Mouse (Mus musculus): ENCODE results near the gene Zfp316. TPM values are rescaled to one million over a fixed set of nuclear protein-coding genes. Genes with fewer than 3 reads are reported as not detected.

The Zfp316 gene
- total RNA-seq (2021), result 1 to 10 TPM; 3.2 to 3.6 TPM
- long read RNA-seq, experiment 1, result 0 reads
- long read RNA-seq, experiment 2, full-length matches to known transcripts, result 1 of 3 reads
- long read RNA-seq, experiment 2, partial matches to known transcripts, result 0 of 3 reads
- long read RNA-seq, experiment 2, other reads (novel, unspliced or antisense), result 2 of 3 reads

DNA sequence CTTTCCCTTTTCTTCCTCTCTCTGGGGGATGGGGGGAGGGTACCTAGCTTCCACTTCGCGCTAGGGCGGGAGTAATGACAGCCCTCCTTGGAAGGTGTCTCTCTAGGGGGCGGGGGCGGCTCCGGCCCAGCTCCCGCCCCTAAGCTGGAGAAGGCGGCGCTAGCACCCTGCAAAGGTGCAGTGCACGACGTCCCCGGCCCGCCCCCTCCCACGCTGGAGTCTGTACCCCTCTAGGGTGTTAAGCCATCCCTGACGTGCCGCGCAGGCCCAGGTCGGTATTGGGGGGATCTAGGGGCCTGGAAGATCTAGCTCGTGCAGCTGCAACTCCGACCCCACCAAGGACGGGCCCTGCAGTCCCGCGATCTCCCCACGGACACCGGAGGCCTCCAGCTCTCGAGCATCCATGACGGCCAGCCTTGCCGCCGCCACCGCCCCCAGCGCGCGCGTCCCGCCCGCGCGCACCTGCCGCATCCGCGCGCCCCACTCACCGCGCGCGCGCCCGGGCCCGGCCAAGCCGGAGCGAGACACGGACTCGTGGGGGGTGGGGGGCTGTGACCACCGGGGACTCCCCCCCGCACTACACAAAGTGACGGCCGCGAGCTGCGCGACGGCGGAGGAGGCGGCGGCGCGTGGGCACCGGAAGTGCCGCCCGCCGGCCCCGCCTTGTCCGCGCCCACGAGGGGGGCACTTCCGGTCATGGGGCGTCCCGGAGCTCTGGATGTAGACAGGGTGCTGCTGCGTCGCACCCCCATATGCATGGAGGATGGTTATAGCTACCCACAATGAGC lies at the start of gene Zfp316:
Zfp316 (minus strand) TSS at position 660 of the 788 bp plus-strand sequence.
- intact Hi-C loops (cut with DNase I), result loop anchor here (1.0 kb wide), 1 partner anchor 35 kb away; no protein-coding TSS in a partner anchor
- H3K27ac ChIP-seq, result peak within 1 kb of the TSS; percentile 87
- DNase-seq, result peak; percentile 84
- no peak for TF ChIP-seq CTCF (IDR thresholded peaks at IDR 0.05)
- peak within 1 kb of the TSS; percentile 95 for H3K4me3 ChIP-seq

DNA sequence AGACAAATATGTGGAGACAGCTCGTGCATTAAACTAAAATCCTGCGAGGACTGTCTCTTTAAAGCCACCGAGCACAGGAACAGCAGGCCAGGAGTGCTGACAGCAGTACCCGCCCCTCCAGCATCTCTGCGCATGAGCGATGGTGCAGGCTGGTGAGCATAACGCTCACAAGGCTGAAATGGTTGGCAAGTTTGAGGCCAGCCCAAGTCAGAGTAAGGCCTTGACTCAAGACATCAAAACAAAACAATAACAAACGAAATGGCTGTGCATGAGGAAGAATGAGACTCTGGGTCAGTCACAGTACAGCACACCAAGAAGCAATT lies 47.4 kb upstream of the Zfp316 start:
- intact Hi-C loops (cut with DNase I), result no loop called here
- TF ChIP-seq CTCF (IDR thresholded peaks at IDR 0.05), result no peak
- Histone ChIP-seq H3K27ac (no peak overlapping the region), H3K4me3 (no peak overlapping the region)
- DNase-seq, result no peak

DNA sequence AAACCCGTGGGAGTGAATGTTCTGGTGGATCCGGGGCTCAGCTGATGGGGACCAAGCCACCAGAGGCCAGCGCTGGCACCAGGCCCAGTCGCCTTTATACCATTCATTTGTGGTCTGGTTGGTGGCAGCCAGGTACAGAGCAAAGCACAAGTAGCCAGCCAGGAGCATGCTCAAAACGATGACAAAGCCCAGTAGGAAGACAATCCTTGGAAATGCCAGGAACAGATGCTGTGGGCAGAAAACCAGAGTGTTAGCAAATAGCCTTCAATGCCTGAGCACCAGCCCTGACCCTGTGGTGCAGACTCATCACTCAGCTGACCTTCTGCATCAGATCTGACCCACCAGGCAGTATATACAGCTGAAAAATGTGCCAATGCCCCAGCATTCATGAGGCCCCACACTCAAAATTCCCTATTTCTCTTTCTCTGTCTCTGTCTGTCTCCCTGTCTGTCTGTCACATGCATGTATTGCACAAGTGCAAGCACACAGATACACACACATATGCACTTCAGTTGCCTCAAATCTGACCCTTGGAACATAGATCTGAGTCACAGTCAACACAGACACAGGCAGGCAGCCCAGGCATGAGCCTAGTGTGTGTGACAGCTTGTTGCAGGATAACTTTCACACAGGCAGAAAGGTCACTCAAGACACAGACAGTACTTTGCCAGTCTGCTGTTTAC lies 46.9 kb upstream of the Zfp316 start:
- no peak for TF ChIP-seq CTCF (IDR thresholded peaks at IDR 0.05)
- intact Hi-C loops (cut with DNase I), result no loop called here
- H3K4me3 ChIP-seq, result no peak overlapping the region
- no peak overlapping the region for H3K27ac ChIP-seq
- no peak for DNase-seq

DNA sequence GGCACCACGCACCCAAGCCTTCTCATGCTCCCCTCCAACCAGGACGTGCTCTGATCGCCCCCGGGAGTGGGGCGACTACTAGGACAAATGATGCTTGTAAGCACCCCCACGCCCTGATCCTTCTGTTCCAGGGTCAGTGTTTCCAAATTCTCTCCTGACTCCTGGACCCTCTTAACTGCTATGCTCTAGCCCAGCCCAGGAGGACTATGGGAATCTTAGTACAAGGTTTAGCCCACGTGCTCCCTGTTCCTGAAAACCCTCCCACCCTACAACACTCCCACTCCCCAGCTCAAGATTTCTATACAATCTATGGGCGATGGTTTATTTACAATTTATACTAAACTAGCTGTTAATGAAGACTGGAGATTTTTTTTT lies 45.7 kb upstream of the Zfp316 start:
- intact Hi-C loops (cut with DNase I), result no loop called here
- TF ChIP-seq CTCF (IDR thresholded peaks at IDR 0.05), result no peak
- Histone ChIP-seq H3K27ac (peak overlapping the region; percentile 93), H3K4me3 (peak overlapping the region; percentile 98)
- DNase-seq, result no peak

DNA sequence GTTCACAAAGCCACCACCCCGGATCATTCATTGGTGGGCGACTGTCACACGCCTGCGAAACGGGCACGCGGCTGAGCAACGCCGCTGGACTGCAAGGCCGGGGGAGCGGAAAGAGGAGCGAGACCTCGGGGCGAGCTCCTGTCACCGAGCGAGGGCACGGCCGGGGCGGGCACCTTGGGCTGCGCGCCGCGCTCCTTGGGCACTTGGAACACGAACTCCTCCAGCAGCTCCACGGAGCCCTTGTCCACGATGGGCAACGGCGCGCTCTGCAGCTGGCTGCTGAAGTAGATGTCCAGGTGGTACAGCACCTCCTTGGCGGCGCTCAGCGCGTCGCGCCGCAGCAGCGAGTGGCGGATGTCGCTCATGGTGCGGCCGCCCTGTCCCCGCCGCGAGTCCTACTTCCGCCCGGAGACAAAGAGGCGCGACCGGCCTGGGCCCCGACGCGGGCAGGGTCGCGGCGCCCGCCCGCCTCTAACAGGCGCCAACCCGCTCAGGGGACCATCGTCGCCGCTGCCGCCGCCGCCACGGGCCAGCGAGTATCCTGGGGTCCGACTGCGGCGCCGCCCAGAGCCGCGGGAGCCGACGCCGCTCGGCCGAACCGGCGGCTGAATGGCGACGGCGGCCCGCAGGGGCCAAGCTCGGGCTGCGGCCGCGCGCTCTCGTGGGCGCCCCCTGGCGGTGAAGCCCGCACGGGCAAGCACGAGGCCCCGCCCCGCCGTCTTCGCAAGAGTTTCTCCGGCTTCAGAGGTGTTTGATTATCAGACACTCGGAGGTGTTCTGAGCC lies 45.1 kb upstream of the Zfp316 start, which contains the start of gene E130309D02Rik:
E130309D02Rik (minus strand) TSS at position 631 of the 784 bp plus-strand sequence.
- peak within 1 kb of the TSS; percentile 98 for H3K4me3 ChIP-seq
- intact Hi-C loops (cut with DNase I), result no loop called here
- peak within 1 kb of the TSS; percentile 93 for H3K27ac ChIP-seq
- no peak; the same call in 1 of the 2 replicates for TF ChIP-seq CTCF (IDR thresholded peaks at IDR 0.05)
- peak; percentile 94 for DNase-seq

DNA sequence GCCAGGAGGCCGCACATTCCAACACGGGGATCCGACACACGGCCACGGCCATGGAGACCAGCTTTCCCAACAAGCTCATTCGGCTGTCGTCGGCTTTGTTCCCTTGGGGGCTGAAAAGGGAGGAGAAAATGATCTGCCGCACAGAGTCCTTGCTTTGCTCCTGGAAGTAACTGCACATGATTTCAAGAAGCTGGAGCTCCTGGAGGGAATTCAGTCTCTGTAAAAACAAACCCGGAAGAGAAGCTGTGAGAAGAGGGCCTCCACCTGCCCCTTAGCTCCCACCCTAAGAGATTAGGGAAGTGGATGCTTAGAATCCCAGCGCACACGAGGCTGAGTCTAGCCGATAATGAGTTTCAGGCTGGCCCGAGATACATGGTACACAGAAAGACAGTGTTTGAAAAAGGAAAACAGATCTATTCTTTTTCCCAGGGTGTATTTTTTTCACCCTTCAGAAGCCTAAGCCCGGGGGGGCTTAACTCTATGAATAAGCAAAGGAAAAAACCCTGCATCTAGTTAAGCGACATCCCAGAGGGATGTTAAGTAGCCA lies 44.4 kb upstream of the Zfp316 start:
- peak overlapping the region; percentile 93 for H3K27ac ChIP-seq
- H3K4me3 ChIP-seq, result peak overlapping the region; percentile 98
- intact Hi-C loops (cut with DNase I), result no loop called here
- no peak for TF ChIP-seq CTCF (IDR thresholded peaks at IDR 0.05)
- DNase-seq, result no peak

DNA sequence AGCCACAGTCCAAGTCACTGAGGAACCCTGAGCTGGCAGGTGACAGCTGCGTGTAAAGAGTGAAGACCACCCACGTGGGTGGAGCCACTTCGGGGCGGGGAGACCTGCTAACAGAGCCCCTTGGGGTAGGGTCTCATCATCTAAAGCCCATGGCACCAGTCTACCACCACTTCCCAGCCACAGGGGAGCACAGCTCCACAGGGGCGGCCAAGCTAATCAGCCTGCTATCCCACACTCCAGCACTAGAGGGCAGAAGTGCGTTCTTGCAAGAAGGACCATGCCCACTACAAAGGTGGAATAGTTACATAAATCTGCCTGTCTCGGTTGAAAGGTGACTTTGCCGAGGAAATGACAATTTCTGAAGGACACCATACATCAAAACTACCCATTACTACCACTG lies 42.1 kb upstream of the Zfp316 start:
- no peak overlapping the region for H3K27ac ChIP-seq
- intact Hi-C loops (cut with DNase I), result no loop called here
- peak; percentile 85 for DNase-seq
- peak; percentile 90 for TF ChIP-seq CTCF (IDR thresholded peaks at IDR 0.05)
- H3K4me3 ChIP-seq, result no peak overlapping the region

DNA sequence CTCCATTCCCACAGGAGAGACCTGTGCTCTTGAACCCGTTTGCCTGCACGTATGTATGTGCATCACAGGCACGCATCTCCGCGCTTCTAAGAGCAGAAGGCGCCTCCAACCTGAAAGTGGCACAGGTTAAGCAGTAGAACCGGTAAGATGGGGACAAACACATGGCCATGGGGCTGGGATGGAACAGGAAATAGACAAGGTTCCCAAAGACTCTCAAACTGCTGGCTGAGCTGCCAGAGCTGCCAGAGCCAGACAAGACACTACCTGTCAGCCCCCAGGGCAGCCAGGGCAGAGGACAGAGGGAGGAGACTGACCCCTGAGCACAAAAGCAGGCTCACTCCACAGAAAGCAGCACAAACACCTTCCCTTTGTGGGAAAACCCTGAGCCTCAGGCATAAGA lies 40.1 kb upstream of the Zfp316 start:
- intact Hi-C loops (cut with DNase I), result no loop called here
- DNase-seq, result no peak
- Histone ChIP-seq H3K4me3 (no peak overlapping the region), H3K27ac (no peak overlapping the region)
- no peak for TF ChIP-seq CTCF (IDR thresholded peaks at IDR 0.05)

DNA sequence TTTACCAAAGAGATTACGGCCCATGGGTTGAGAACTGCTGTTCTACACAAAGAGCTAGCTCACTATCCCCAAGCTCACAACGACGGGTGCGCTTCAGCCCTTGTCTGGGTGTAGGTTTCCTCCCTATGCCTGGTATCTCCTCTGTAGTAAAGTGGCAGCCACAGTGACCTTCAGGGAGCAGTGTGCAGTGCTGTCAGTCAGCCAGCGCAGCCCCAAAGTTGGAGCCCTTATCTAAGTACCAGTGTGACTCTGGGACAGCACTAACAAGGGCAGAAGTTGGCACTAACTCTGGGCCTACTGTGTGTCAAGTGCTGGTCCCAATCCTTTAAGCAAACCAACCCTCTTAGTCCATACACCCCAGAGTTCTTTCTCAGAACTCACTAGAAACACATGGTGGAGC lies 39.0 kb upstream of the Zfp316 start:
- H3K27ac ChIP-seq, result no peak overlapping the region

DNA sequence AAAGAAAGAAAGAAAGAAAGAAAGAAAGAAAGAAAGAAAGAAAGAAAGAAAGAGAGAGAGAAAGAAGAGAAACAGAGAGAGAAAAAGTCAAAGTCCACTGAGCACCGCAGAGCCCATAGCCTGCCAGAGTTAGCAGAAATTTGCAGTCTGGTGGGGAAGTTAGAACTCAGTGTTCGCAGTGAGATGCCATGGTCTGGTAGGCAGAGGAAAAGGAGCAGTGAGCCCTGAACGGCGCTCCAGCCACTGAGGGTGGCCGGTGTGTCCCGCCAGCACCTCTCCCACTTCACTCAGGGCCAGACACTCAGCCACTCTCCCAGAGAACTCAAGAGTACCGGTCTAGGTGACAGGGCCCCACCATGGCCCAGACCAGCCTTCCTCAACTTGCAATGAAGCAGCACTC lies 34.4 kb upstream of the Zfp316 start:
- intact Hi-C loops (cut with DNase I), result no loop called here
- no peak for TF ChIP-seq CTCF (IDR thresholded peaks at IDR 0.05)

More for the DNA sequence above, 39.0 kb upstream of the Zfp316 start:
- intact Hi-C loops (cut with DNase I), result no loop called here
- no peak for DNase-seq
- TF ChIP-seq CTCF (IDR thresholded peaks at IDR 0.05), result no peak
- no peak overlapping the region for H3K4me3 ChIP-seq

DNA sequence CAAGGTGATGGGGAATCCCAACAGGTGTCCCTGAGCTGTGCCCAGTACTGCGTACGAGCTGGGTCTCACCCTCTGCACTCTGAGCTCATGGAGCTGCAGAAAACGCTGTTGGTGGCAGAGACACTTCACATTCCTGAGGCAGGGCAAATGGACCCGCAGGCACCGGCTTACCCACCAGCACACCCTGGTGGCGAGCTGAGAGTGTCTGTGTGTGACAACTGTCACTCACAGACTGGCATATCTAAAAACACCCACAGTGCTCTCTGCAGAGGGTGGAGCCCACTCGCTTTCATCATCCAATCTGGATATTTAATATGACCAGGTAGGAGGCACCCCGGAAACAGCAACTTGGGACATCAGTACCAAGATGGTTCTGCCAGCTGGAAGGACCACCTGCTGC lies 31.5 kb upstream of the Zfp316 start:
- intact Hi-C loops (cut with DNase I), result no loop called here
- no peak overlapping the region for H3K4me3 ChIP-seq
- no peak overlapping the region for H3K27ac ChIP-seq
- no peak for DNase-seq
- peak; percentile 20; the same call in 1 of the 2 replicates for TF ChIP-seq CTCF (IDR thresholded peaks at IDR 0.05)

More for the DNA sequence above, 34.4 kb upstream of the Zfp316 start:
- no peak for DNase-seq
- H3K27ac ChIP-seq, result no peak overlapping the region
- H3K4me3 ChIP-seq, result no peak overlapping the region

DNA sequence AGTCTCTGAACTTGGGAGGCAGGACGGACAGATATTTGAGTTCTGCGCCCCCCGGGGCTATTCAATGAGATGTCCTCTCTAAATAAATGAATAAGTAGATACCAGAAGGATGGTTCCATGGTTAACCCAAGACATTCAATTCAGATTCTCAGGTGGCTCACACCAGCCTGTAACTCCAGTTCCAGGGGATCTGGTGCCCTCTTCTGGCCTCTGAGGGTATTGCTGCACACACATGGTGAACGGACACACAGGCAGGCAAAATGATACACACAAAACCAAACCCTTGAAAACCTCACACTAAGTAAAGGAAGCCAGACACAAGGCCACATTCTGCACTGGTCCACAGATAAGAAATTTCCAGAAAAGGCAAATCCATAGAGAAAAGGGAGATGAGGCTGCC lies 29.9 kb upstream of the Zfp316 start:
- Histone ChIP-seq H3K27ac (no peak overlapping the region), H3K4me3 (no peak overlapping the region)
- peak; percentile 68 for TF ChIP-seq CTCF (IDR thresholded peaks at IDR 0.05)
- intact Hi-C loops (cut with DNase I), result no loop called here
- peak; percentile 37 for DNase-seq

Data from gastrocnemius, adult 2 months (tissue).